Mouse (Mus musculus): Measurements from ENCODE around the gene Rnasek.
A peak's percentile ranks its signal among the peaks of the same experiment; 100 is the strongest.

The Rnasek gene

DNA sequence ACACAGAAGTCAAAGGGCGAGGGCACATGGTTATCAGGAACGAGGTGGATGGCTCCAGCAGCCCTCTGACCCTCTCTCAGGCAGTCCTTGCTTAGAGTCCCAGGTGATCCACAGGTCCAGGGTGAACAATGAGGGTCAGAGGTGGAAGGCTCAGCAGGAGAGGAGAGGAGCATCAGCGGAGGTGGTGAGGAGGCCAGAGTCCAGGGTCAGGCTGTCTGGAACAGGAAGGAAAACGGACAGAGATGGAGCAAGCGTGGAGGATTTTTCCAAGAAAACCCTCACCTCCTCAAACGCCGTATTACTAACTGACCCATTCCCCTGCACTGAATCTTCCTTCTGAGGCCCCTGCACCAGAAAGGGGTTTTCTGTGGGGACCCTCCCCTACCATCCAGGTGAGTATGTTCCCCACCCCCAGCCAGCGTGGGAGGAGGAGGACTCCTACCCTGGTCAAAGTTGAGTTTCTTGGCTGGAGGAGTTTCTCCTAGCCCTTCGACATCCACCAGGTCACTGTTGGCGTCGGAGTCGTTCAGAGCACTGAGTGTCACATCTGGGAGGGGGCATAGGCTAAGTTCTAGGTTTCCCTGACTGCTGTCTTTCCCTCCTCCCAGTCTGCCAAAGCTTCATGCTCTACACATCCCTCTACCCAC lies 4.3 kb downstream of the Rnasek start:
- DNase-seq = peak in 1 of 2 experiments; percentile 62

DNA sequence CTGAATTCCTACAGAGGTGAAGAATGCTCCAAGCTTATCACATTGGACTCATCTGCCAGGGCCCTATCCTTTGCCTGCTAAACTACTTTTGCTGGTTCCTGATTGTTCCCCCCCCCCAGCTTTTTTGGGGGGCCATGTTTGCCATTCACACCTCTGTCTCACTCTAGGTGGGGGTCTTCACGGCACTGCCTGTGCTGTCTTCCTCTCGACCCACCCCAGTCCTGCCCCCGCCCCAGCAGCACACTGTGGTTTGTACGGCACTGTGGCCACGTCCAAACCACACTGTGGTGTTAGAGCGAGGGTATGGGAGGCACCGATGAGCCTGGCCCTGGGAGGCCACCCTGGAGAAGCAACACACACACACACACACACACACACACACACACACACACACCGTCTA lies 5.1 kb downstream of the Rnasek start:
- DNase-seq = no peak

DNA sequence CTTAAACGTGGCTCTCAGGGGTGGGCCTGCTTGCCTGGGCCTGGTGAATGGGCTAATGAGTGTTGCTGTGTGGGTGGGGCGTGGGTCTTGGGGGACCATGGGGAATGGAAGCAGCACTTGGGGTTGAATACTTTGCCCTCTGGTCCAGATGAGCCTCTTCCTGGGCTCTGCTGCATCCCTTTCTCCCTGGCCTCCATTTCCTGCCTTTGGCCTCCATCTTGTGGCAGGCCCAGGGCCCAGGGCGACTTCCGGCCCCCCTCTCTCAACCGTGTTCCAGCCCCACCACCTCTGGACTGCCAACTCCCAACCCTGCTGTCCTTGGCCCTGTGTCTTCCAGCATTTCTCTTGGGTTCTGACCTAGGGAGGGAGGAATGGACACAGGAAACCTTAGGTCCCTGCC lies 5.6 kb downstream of the Rnasek start:
- no peak for DNase-seq

DNA sequence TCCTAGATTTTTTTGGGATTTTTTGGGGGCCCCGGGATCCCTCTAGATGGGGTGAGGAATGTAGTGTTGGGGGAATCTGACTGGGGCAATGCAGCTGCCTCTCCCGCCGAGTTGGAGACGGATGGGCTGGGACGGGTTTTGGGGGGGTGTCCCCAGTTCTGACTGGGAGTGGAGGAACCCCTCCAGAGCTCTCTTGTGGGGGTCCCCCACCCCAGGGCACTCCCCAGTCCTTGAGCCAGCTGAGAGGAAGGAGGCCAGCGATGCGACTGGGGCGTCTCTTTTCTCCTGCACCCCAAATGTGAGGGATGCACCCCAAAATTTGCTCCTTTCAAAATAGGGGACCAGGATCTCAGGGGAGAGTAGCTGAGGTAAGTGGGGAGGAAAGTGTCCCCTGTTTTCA lies 6.6 kb downstream of the Rnasek start:
- no peak for DNase-seq

DNA sequence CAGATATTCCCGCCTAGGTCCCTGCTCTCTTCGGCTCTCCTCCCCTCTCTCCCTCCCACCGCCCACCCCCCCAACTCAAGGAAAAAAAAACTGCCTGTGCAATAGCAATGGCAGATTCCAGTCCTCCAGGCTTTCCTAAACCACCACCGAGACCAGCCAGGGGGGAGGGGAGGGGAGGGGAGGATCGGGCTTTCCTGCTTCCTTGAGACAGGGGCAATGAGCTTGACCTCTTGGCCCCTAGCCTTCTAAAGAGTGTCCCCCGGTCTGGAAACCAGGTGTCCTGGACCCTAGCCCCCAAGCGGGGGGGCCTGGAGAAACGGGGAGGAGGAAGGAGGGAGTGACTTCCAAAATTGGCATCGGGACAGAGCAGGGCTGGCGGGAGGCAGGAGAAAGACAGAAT lies 7.1 kb downstream of the Rnasek start:
- DNase-seq = no peak

DNA sequence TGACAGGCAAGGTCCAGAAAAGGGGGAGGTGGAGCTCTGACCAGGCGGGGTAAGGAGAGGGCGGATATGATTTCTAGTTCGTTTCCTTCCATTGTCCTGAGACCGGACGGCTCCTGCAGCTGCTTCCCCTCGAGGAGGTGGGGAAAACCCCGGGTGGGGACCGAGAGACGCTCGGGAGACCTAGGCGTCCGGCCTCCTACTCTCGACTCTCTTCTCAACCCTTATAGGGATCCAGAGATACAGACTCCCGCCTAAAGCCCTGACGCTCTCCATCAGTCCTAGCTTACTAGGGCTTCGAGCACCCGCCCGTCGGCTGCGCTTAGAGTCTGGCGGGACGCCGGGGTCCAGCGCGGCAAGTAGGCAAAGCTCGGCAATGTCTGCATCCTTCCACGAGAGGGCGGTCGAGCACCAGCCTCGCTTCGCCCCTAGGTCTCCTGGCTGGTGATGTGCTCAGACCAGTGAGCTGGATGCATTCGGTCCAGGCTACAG lies 9.4 kb downstream of the Rnasek start:
- peak; percentile 77 to 82 for DNase-seq

DNA sequence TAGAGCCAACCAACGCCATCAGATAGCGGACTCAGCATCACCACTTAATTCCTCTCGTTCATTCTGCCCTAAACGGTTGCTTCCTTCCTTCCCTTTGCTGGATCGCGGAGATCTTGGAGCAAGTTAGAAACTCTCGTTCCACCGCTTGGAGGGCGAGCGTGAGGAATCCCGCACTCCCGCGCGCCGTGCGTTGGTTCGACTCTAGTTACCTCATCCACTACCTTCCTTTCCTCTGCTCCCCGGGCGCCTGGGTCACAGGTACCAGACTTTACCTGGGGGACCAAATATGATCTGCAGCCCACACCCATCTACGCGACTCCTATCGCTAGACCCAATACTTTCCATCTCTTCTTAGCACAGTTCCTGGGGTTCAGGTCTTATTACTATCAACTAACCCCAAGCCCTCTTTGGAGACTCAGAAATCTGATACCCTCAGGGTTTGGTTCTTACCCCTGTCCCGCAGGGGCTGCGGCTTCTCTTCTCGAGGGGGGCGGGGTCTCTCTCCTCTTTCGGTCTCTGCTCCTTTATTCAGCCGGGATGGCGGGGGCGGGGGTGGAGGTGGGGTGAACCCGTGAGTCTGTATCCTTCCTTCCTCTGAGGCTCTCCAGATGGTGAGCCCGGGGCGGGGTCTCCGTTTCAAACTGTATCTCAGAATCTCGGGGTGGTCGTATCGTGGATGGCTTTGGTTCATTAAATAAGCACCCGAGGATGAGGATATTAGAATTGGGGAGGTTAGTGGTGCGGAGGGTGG lies 10.2 kb downstream of the Rnasek start, which contains the start of gene Bcl6b:
Gene Bcl6b (minus strand): TSS at position 539 of the 751 bp plus-strand sequence.
- DNase-seq = peak in 1 of 2 experiments; percentile 37

DNA sequence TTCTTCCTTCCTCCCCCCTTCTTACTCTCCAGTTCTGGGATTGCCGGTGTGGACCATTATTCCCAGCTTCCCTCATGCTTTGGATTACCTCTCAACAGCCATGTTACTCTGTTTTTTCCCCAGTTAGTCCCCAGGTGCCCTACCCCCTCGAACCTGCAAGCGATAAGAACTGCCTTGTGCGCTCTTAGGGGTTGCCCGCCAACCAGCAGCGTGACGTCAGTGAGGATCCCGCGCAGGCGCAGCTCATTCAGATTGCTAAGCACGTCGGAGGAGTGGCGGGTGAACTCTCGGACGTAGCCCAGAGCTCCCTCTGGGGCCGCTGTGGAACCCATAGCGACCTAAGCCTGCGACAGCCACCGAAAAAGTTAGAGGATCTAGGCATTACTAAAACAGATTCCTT lies 10.8 kb downstream of the Rnasek start:
- DNase-seq = peak; percentile 77 to 89

DNA sequence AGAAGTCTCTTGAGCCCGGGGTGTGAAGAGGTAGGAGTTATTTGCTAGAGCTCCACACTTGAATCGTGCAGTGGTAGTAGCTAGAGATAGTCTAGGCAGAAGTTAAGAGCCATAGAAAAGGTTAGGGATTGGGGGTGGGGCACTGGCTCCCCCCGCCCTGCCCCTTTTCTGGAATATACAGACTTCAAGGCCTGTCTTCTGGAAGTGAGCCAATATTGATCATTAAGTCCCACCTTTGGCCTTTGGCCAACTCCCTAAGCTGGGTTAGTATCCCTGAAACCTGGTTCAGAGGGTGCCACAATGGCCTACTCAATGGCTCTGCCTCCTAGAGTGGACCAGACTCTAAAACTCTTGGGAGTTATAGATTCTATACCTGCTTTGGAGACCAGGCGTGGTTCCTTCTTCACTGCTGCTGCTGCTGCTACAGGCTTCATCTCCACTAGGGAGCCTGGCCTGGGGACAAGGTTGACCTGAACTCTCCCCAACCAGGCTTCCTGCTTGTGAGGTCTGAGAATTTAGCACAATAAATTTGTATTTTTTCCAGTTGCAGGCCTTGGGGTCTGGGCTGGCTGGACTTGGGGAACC lies 11.9 kb downstream of the Rnasek start:
- DNase-seq = no peak

DNA sequence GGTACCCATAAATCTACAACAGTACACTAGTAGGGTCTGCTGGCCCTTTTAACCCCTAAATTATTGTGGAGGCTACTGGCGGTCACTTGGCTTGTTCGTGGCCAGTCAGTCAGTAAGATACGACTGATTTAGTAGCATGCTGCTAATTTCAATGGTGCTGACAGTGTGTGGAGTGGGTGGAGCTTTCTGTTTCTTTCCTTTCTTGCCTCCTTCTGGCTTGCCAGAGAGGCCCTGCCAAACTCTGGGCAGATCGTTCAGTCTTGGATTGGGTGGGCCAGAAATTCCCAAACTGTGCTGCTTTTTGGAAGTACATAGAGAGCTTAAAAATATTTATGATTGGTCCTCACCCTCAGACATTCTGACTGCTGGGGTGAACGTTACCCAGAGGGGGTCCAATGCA lies 12.5 kb downstream of the Rnasek start:
- no peak for DNase-seq

DNA sequence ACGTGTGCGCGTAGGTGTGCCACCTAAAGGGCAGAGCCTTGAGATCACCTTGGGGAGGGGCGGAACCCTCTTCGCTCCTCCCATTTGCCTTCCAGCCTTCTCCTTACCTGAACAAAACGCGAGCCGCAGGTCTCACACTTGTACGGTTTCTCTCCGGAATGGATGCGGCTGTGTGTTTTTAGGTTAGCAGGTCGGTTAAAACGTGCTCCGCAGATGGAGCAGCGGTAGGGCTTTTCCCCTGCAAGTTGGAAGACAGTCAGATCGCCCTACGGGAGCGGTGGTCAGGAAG lies 13.1 kb downstream of the Rnasek start:
- DNase-seq = peak in 1 of 2 experiments; percentile 57

DNA sequence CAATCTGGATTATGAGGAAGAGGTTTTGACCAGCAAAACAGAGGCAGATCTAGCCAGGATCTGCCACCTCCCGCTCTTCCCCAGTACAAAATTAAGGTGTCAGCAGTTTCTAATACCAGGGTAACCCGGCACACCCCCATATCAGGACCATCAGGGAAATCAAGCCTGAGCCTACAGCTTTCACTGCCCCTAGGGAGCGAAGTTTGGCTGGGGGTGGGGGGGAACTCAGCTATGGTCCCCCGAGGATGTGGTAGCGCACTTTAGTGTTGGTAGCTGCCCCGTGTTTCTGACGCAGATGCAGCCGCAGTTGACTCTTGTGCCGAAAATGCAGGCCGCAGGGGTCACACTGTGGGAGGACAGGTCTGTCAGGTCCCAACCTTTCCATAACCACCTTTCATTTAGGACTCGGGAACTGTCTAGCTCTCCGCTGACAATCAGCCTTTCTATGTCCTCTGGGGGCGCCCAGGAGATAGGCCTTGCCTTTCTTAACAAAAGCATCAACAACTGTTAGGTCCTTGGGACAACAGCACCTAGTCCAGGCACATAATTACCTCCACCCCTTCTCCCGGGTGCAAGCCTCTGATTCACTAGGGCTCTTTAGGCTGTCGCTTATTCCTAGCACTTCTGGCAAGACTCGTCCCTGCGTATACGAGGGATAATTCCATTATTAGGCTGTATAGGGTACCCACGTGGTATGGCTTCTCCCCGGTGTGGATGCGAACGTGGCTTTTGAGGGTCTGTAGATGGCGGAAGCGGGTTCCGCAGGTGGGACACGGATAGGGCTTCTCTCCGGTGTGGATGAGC lies 13.6 kb downstream of the Rnasek start:
- peak in 1 of 2 experiments; percentile 30 for DNase-seq

DNA sequence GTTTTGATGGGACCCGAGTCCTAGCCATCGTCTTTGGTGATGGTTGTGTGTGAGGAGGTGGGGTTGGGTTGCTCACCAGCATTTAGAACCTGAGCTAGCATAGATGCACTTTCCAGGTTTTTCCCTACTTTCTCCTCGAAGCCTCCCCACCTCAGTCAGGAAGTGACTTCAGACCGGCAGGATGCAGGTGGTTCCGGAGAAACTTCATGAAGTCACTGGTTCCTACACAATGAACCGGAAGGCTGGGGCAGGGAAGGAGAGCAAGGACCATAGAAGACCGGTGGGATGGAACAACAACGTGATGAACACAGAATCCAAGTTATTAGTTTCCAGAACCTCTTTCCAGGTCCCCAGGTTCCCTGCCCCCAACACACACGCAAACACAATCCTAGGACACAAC lies 15.9 kb downstream of the Rnasek start:
- DNase-seq = peak in 1 of 2 experiments; percentile 44

DNA sequence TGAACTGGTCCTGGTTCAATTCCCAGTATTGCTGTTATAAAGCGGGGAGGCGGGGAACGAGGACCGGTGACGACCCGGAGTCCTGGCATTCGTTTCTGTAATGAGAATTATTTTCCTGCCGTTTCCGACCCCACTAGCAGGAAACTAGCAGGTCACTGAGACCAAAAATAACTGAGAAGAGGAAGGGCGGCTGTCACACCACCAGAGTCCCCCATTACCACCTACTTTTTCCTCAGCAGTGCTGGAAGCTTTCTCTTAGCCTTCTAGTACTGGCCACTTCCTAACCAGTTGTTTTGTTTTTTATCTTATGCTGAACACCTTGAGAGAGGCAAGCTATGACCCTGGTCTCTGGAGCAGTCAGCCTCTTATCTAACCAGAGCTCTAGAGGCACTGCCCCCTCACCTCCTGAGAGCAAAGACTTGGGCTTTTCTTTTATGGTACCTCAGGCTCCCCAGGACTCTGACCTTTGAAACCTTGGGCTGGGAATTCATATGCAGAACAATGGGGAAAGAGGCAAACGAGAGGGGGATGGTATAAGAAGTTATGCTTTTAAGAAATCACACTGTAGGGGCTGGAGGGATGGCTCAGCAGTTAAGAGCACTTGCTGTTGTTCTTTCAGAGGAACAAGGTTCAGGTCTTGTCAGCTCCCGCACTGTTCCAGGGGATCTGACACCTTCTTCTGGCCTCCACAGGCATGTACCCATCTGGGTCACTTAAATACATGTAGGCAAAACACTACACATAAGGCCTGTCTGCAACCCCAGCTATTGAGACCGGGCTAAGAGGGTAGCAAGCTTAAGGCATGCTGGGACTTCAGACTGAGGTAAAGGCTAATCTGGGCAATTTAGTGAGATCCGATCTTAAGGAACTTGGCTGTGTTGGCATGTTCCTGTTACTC lies 17.8 kb downstream of the Rnasek start:
- DNase-seq = peak in 1 of 2 experiments; percentile 68

DNA sequence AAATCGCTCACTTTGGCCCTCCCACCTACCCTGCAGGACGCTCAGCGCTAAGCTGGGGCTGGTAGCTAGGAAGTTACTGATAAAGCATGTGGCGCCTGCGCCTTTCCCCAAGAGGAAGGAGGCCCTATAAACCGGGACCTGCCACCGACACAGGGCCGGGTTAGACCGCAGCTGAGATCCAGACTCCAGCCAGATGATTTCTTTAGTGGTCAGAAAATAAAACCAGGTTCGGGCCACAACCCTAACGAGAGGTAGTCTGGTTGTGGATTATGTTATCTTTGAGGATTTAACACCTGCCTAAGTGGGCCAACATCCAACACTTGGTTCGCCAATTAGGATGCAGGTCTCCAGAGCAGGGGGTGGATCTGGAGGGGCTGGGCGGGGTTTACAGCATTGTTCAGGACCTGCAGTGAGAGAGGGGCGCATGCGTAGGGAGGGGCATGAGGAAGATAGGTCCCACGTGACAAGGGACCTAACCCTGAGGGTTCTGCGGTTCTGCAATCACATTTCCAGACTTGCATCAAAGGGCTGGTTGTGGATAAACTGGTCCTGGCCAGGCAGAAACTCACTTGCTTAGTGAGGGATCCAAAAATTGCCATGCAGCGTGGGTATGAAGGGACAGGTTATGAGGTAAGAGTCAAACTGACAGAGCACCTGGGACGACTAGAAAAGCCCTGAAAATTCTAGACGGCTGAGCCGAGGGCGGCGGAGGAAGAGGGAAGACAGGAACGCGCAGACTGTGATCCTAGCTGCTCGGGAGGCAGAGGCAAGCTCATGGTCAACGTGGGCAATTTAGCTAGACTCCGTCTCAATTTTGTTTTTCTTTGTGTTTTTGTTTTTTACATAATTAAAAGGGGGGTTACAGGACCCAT lies 18.7 kb downstream of the Rnasek start, which contains the start of gene Slc16a13:
Gene Slc16a13 (minus strand): TSS at position 334 of the 872 bp plus-strand sequence.
- DNase-seq = peak; percentile 98 to 99

DNA sequence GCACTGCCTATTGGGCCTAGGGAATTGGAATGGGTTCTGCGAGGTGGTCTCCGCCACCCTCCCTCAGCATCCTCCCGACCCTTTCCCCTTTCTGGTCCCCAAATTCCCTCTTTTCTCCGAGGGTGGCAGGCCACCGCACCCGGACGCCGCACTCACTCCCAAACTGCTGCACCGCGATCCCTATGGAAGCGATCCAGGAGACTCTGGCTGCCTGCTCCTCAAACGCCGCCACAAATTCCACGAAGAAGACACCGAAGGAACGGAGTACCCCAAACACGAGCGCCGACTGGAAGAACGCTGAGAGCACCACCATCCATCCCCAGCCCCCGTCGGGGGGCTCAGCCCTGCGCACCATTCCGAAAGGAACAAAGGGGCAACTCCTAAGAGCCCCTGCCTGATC lies 19.3 kb downstream of the Rnasek start:
- no peak for DNase-seq

DNA sequence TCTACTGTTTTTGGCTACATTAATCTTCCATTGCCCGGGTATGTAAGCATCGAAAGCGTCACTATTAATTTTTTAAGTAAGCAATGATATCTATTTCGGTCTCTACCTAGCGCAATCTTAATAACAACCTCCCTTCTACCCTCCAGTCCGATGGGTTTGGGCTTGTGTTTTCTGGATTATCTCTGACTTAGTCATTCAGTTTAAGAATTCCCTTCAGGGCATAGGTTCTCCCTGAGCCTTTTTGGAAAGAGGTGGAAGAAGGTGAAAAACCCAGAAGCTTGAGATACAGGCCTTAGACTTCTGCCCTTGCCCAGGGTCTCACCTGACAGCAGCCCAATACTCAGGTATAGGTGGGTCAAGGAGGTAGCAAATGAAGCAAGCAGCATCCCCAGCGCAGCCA lies 19.8 kb downstream of the Rnasek start:
- no peak for DNase-seq

DNA sequence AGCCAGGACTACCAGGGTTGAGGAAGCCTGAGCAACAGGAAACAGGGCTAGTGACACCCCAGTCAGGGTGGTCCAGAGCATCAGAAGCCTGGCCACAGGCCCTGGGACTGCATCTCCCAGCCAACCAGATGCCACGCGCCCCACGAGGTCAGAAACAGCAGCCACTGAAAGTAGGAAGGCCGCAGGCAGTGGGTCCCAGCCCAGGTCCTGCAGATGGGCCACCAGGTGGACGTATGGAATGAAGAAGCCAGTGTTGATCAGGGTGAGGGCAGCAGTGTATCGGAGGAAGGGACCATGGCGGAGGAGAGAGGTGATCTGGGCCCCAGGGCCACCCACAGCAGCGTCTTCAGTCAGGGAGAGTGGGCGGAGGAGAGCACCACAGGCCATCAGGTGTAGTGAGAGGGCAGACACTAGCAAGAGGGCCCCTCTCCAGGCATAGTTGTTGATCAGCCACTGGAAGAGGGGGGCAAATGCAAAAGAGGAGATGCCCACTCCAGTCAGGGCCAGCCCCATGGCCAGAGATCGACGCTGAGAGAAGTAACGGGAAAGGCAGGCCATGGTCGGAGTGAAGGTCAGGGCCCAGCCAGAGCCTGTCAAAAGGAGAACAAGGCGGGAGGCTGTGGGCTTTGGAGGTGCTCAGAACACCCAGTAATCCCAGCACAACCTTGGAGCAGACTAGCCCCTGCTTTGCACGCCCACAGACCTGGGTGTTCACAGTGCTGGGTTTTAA lies 20.7 kb downstream of the Rnasek start:
- DNase-seq = peak in 1 of 2 experiments; percentile 44

DNA sequence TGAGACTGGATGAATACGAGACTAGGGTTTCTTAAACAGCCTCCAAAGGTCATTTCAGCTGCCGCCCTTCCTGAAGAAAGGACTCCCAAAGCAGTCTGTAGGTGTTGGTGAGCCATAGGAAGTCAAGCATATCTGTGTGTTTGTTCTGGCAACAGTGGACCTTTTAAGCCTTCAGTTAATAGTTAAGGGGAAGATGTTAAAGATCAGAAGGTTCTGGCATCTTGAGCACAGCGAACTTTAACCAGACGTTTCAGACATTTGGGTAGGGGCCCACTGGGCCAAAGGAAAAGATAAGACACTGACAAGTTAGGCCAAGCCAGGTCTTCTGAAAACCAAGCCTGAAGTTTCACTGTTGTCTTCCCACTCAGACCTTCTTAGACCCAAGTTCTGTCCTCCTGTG lies 21.6 kb downstream of the Rnasek start:
- peak; percentile 82 to 89 for DNase-seq

DNA sequence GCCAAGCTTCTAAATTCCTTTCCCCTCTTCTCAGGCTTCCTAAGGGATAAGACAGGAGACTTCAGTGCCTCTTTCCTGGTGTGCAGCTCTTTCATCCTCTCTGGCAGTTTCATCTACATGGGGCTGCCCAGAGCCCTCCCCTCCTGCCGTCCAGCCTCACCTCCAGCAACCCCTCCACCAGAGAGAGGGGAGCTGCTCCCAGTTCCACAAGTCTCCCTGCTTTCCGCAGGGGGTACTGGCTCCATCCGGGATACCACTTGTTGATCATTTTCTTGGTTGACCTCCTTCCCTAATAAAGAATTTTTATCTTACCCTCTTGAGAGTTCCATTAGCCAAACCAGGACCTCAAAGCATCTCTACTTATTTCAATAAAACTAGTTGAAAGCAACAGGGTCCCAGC lies 23.5 kb downstream of the Rnasek start:
- peak in 1 of 2 experiments; percentile 4 for DNase-seq
